Mouse (Mus musculus): ENCODE measurements around the gene Rph3al. TPM values are rescaled to one million over a fixed set of nuclear protein-coding genes. Genes with fewer than 3 reads are reported as not detected.

Rph3al gene
- polyA plus RNA-seq, 1 experiment from 2014 or later, result 18.2 TPM

GRCm38 (mm10) chr11:75901339-75901738 is 36.9 kb downstream of the Rph3al start:
- 78% methylated on average over 6 of the region's 6 CpGs for WGBS
- H3K9me3 ChIP-seq, result no peaks in the 10 kb centered on the region
- H3K36me3 ChIP-seq, result no peaks in the 10 kb centered on the region
- H3K4me2 ChIP-seq (replicated peaks), result no peak overlapping the region
- H3K9ac ChIP-seq, result no peak overlapping the region
- no peak for ATAC-seq
- no peaks in the 10 kb centered on the region for H3K27me3 ChIP-seq (replicated peaks)
- peaks cover 25% of the 10 kb centered on the region for H3K4me1 ChIP-seq (replicated peaks)
- no peak overlapping the region for H3K27ac ChIP-seq
- H3K4me3 ChIP-seq (replicated peaks), result no peak overlapping the region

- no peak overlapping the region for H3K9ac ChIP-seq
- 57% methylated on average over 9 of the region's 9 CpGs for WGBS
These were observed 38.6 kb downstream of the Rph3al start for GRCm38 (mm10) chr11:75899676-75900075.

GRCm38 (mm10) chr11:75898532-75898931 is 39.7 kb downstream of the Rph3al start:
- peaks cover 9% of the 10 kb centered on the region; the same call in 1 of the 2 replicates for H3K4me1 ChIP-seq (replicated peaks)
- H3K27me3 ChIP-seq (replicated peaks), result no peaks in the 10 kb centered on the region
- no peaks in the 10 kb centered on the region for H3K36me3 ChIP-seq
- H3K4me3 ChIP-seq (replicated peaks), result no peak overlapping the region
- WGBS, result 95% methylated on average over 9 of the region's 9 CpGs
- no peak overlapping the region for H3K9ac ChIP-seq
- no peak overlapping the region for H3K27ac ChIP-seq
- H3K4me2 ChIP-seq (replicated peaks), result no peak overlapping the region
- no peaks in the 10 kb centered on the region for H3K9me3 ChIP-seq
- no peak for ATAC-seq

More at GRCm38 (mm10) chr11:75899676-75900075, 38.6 kb downstream of the Rph3al start:
- no peak for ATAC-seq
- Histone ChIP-seq H3K4me1 (replicated peaks) (peaks cover 18% of the 10 kb centered on the region), H3K9me3 (no peaks in the 10 kb centered on the region), H3K4me3 (replicated peaks) (no peak overlapping the region), H3K4me2 (replicated peaks) (no peak overlapping the region), H3K27me3 (replicated peaks) (no peaks in the 10 kb centered on the region), H3K27ac (no peak overlapping the region), H3K36me3 (no peaks in the 10 kb centered on the region)

DNA sequence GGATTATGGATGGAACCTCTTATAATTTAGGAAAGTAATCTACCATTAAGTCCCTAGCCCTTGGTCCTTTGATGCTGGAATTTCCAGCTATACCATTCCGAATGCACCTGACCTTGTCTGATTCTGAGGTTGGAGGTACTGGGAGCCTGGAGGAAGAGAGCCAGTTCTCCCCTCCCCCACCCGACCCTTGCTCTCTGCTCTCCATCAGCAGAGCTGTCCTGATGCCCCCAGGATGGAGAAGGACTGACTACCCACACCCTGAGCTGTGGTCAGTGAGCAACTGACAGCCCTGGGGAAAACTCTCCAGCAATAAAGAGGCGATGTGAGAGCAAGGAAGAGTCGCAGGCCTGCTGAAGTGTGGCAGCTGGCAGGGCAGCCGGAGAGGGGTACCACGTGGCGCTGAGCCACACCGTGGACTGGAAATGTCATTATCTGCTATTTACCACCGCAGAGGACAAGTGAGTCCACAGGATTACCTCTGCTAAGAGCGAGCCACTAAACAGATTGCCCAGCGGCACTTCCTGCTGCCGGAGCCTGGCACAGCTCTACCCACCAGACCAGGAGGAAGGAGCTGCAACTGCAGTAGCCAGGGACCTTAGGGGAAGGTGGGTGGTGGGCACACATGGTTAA is 43.3 kb downstream of the Rph3al start:
- no peak overlapping the region for H3K9ac ChIP-seq
- no peaks in the 10 kb centered on the region for H3K27me3 ChIP-seq (replicated peaks)
- H3K27ac ChIP-seq, result no peak overlapping the region
- H3K9me3 ChIP-seq, result no peaks in the 10 kb centered on the region
- H3K4me1 ChIP-seq (replicated peaks), result peaks cover 7% of the 10 kb centered on the region; the same call in 1 of the 2 replicates
- no peak overlapping the region for H3K4me3 ChIP-seq (replicated peaks)
- peak; percentile 44; the same call in 1 of the 2 replicates for ATAC-seq
- 65% methylated on average over 12 of the region's 12 CpGs for WGBS
- no peaks in the 10 kb centered on the region for H3K36me3 ChIP-seq
- no peak overlapping the region for H3K4me2 ChIP-seq (replicated peaks)

DNA sequence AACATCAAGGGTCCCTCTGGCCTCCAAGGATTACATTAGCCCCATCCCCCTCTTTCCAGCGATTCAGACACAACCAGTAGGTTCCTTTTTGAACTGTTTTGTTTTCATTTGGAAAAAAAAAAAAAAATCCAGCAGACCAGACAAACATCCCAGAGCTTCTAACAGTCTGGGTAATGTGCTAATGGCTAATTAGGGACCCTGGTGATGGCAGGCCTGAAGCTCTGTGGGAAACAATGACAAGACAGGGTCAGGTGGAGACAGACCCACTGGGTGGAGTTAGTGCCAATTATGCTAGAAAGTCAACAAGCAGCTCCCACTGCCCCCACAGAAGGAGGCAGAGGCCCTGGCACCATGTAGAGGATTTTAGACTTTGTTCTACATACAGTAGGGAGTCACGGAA is 44.3 kb downstream of the Rph3al start:
- no peak overlapping the region for H3K4me2 ChIP-seq (replicated peaks)
- no peak overlapping the region for H3K27ac ChIP-seq
- WGBS, result 64% methylated on average over 2 of the region's 2 CpGs
- no peak overlapping the region for H3K4me3 ChIP-seq (replicated peaks)
- no peaks in the 10 kb centered on the region for H3K27me3 ChIP-seq (replicated peaks)
- no peaks in the 10 kb centered on the region for H3K36me3 ChIP-seq
- H3K9me3 ChIP-seq, result no peaks in the 10 kb centered on the region
- no peak overlapping the region for H3K9ac ChIP-seq
- no peak for ATAC-seq
- 0 out of 2 replicates have a peak, but pooled peaks cover 3% of the 10 kb centered on the region for H3K4me1 ChIP-seq (replicated peaks)

GRCm38 (mm10) chr11:75887349-75887748 is 50.9 kb downstream of the Rph3al start:
- Histone ChIP-seq H3K9ac (no peak overlapping the region), H3K4me3 (replicated peaks) (no peak overlapping the region), H3K27ac (no peak overlapping the region), H3K4me1 (replicated peaks) (no peaks in the 10 kb centered on the region), H3K4me2 (replicated peaks) (no peak overlapping the region), H3K36me3 (no peaks in the 10 kb centered on the region), H3K27me3 (replicated peaks) (no peaks in the 10 kb centered on the region), H3K9me3 (no peaks in the 10 kb centered on the region)
- no peak for ATAC-seq
- WGBS, result 71% methylated on average over 3 of the region's 3 CpGs

GRCm38 (mm10) chr11:75881234-75881633 is 57.0 kb downstream of the Rph3al start:
- WGBS, result 81% methylated on average over 3 of the region's 3 CpGs
- Histone ChIP-seq H3K4me3 (replicated peaks) (no peak overlapping the region), H3K27ac (no peak overlapping the region), H3K9me3 (no peaks in the 10 kb centered on the region), H3K4me2 (replicated peaks) (no peak overlapping the region), H3K36me3 (no peaks in the 10 kb centered on the region), H3K4me1 (replicated peaks) (peaks cover 10% of the 10 kb centered on the region), H3K9ac (no peak overlapping the region), H3K27me3 (replicated peaks) (no peaks in the 10 kb centered on the region)
- no peak for ATAC-seq

DNA sequence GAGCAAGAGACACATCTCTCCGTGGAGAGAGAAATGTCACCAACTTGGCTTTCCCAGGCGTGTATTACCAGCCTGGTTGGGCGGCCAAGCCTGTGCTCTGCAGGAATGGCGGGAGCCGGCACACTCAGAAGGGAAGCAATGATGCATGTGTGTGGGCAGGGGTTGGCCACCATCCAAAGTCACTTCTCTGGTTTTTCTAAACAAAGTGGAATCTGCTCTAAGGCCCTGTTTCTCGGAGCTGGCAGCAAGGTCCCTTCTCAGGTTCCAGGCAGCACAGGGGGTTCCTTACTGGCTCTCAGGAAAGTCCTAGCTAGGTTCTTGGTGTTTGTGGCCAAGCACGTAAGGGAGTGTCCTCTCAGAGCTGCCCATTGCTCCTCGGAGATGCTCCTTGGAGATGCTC is 58.2 kb downstream of the Rph3al start:
- WGBS, result 52% methylated on average over 8 of the region's 8 CpGs
- H3K4me2 ChIP-seq (replicated peaks), result no peak overlapping the region

GRCm38 (mm10) chr11:75878460-75878859 is 59.8 kb downstream of the Rph3al start:
- ATAC-seq, result no peak
- WGBS, result 84% methylated on average over 8 of the region's 8 CpGs
- peaks cover 14% of the 10 kb centered on the region for H3K4me1 ChIP-seq (replicated peaks)

More for the DNA sequence above, 58.2 kb downstream of the Rph3al start:
- Histone ChIP-seq H3K27me3 (replicated peaks) (no peaks in the 10 kb centered on the region), H3K36me3 (no peaks in the 10 kb centered on the region), H3K9ac (no peak overlapping the region), H3K4me1 (replicated peaks) (peaks cover 14% of the 10 kb centered on the region), H3K27ac (no peak overlapping the region), H3K9me3 (no peaks in the 10 kb centered on the region), H3K4me3 (replicated peaks) (no peak overlapping the region)
- ATAC-seq, result no peak

GRCm38 (mm10) chr11:75876043-75876780 is 62.0 kb downstream of the Rph3al start:
- Histone ChIP-seq H3K9me3 (no peaks in the 10 kb centered on the region), H3K36me3 (no peaks in the 10 kb centered on the region), H3K4me3 (replicated peaks) (no peak overlapping the region), H3K27me3 (replicated peaks) (no peaks in the 10 kb centered on the region), H3K4me2 (replicated peaks) (no peak overlapping the region), H3K27ac (no peak overlapping the region), H3K9ac (0 out of 2 replicates have a peak overlapping the region, but pooled peaks have one; percentile 2), H3K4me1 (replicated peaks) (peaks cover 14% of the 10 kb centered on the region)
- 24% methylated on average over 15 of the region's 15 CpGs for WGBS
- ATAC-seq, result peak; percentile 86

More at GRCm38 (mm10) chr11:75878460-75878859, 59.8 kb downstream of the Rph3al start:
- H3K4me2 ChIP-seq (replicated peaks), result no peak overlapping the region
- no peaks in the 10 kb centered on the region for H3K36me3 ChIP-seq
- H3K9me3 ChIP-seq, result no peaks in the 10 kb centered on the region
- H3K27ac ChIP-seq, result no peak overlapping the region
- no peaks in the 10 kb centered on the region for H3K27me3 ChIP-seq (replicated peaks)
- H3K9ac ChIP-seq, result no peak overlapping the region
- no peak overlapping the region for H3K4me3 ChIP-seq (replicated peaks)

DNA sequence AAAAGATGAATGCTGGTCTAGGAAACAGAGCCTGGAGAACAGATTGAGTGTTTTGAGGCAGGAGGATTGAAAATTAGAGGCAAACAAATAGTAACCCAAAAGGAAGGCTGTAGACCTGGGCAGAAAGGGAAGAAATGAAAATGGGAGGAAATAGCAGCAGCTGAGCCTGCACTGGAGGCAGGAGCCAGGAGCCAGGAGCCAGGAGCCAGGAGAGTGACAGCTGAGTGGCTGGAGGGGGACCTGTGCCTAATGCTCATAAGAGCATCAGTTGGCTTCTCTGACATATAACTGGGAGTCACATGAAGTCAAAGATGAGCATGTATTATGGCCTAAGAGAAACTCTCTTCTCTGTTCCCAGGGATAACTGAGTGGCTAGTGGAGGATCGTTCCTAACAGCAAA is 66.5 kb downstream of the Rph3al start:
- Histone ChIP-seq H3K9ac (no peak overlapping the region), H3K9me3 (no peaks in the 10 kb centered on the region), H3K27me3 (replicated peaks) (no peaks in the 10 kb centered on the region), H3K27ac (no peak overlapping the region), H3K36me3 (no peaks in the 10 kb centered on the region), H3K4me3 (replicated peaks) (no peak overlapping the region), H3K4me2 (replicated peaks) (no peak overlapping the region), H3K4me1 (replicated peaks) (0 out of 2 replicates have a peak, but pooled peaks cover 8% of the 10 kb centered on the region)
- WGBS, result 93% methylated on average over 1 of the region's 1 CpGs
- ATAC-seq, result no peak

GRCm38 (mm10) chr11:75870947-75871346 is 67.3 kb downstream of the Rph3al start:
- no peak for ATAC-seq
- H3K9me3 ChIP-seq, result no peaks in the 10 kb centered on the region
- WGBS, result 60% methylated on average over 4 of the region's 4 CpGs
- no peak overlapping the region for H3K4me2 ChIP-seq (replicated peaks)
- peaks cover 3% of the 10 kb centered on the region; the same call in 1 of the 2 replicates for H3K4me1 ChIP-seq (replicated peaks)
- no peaks in the 10 kb centered on the region for H3K36me3 ChIP-seq
- no peak overlapping the region for H3K27ac ChIP-seq
- no peaks in the 10 kb centered on the region for H3K27me3 ChIP-seq (replicated peaks)
- H3K9ac ChIP-seq, result no peak overlapping the region
- H3K4me3 ChIP-seq (replicated peaks), result no peak overlapping the region

Data from intestine, embryonic 15.5 days (tissue).